Mouse (Mus musculus) kidney, embryonic 14.5 days (tissue): ENCODE results near the gene Slc51a. TPM values are rescaled to one million over a fixed set of nuclear protein-coding genes. Genes with fewer than 3 reads are reported as not detected.

ENCODE experiments used
- ATAC-seq: fragments of 200-750 bp; cut with Nextera tagmentation; 2 replicates; pipeline ENCODE4 v1.8.0; 2017; ENCODE audit warnings: moderate number of reproducible peaks, mild to moderate bottlenecking, moderate TSS enrichment, moderate library complexity; ENCODE audit not compliant: low FRiP score, low TSS enrichment
- H3K27ac ChIP-seq: fragments of 300-500 bp; sonication (generic); 2 replicates; pipeline ENCODE4 v1.5.1; 2014; ENCODE audit warnings: low read depth, mild to moderate bottlenecking, low read length, moderate library complexity, mixed read lengths
- H3K27me3 ChIP-seq: fragments of 300-500 bp; sonication (generic); 2 replicates; pipeline ENCODE4 v1.6.1; 2014; ENCODE audit warnings: mild to moderate bottlenecking, low read length; ENCODE audit not compliant: control insufficient read depth, insufficient read depth
- H3K36me3 ChIP-seq: fragments of 300-500 bp; sonication (generic); 2 replicates; pipeline ENCODE4 v1.6.1; 2014; ENCODE audit warnings: low read length, mixed read lengths; ENCODE audit not compliant: control insufficient read depth, insufficient read depth
- H3K4me1 ChIP-seq: fragments of 300-500 bp; sonication (generic); 2 replicates; pipeline ENCODE4 v1.6.1; 2014; ENCODE audit warnings: low read length, mixed read lengths; ENCODE audit not compliant: control insufficient read depth, insufficient read depth
- H3K4me2 ChIP-seq: fragments of 300-500 bp; sonication (generic); replicated peaks from 2 replicates; pipeline ENCODE4 v1.6.1; 2014; ENCODE audit warnings: low read depth, mild to moderate bottlenecking, low read length
- H3K4me3 ChIP-seq: fragments of 300-500 bp; sonication (generic); 2 replicates; pipeline ENCODE4 v1.5.1; 2014; ENCODE audit warnings: mild to moderate bottlenecking, low read length
- H3K9ac ChIP-seq: fragments of 300-500 bp; sonication (generic); 2 replicates; pipeline ENCODE4 v1.6.1; 2014; ENCODE audit warnings: low read depth, mild to moderate bottlenecking, low read length, moderate library complexity
- H3K9me3 ChIP-seq: fragments of 300-500 bp; sonication (generic); 2 replicates; pipeline ENCODE4 v1.6.1; 2016; ENCODE audit warnings: low read length; ENCODE audit not compliant: control insufficient read depth
- WGBS: fragments of 180-500 bp; shearing (Covaris S2); extraction: QIAGEN DNeasy Blood & Tissue Kit; methylation state at CpG from one replicate; pipeline ENCODE4 v1.1.7; 2014; 5-methylcytosine and 5-hydroxymethylcytosine counted together
- polyA plus RNA-seq: library from polyadenylated mRNA; unstranded; fragments of >200 nt; fragmentation: Nextera tagmentation; extraction: Ambion mirVana; gene quantifications from 2 replicates; pipeline ENCODE4 v1.2.1, GENCODE M21; 2014

Gene Slc51a
- polyA plus RNA-seq = 0.33 and 0.49 TPM in 2 replicates

GRCm38 (mm10) chr16:32487234-32488111 lies at the start of gene Slc51a:
Gene Slc51a (minus strand): TSS chr16:32487879.
- ATAC-seq = 0 out of 2 replicates have a peak, but pooled peaks have one; percentile 37
- 31% methylated on average over 15 of the region's 15 CpGs for WGBS
- Histone ChIP-seq H3K4me2 (no peak within 1 kb of the TSS), H3K9me3 (no peaks in the 10 kb centered on the region), H3K4me1 (peaks cover 12% of the 10 kb centered on the region), H3K36me3 (no peaks in the 10 kb centered on the region), H3K9ac (no peak within 1 kb of the TSS), H3K27me3 (no peaks in the 10 kb centered on the region), H3K4me3 (no peak within 1 kb of the TSS), H3K27ac (no peak within 1 kb of the TSS)

DNA sequence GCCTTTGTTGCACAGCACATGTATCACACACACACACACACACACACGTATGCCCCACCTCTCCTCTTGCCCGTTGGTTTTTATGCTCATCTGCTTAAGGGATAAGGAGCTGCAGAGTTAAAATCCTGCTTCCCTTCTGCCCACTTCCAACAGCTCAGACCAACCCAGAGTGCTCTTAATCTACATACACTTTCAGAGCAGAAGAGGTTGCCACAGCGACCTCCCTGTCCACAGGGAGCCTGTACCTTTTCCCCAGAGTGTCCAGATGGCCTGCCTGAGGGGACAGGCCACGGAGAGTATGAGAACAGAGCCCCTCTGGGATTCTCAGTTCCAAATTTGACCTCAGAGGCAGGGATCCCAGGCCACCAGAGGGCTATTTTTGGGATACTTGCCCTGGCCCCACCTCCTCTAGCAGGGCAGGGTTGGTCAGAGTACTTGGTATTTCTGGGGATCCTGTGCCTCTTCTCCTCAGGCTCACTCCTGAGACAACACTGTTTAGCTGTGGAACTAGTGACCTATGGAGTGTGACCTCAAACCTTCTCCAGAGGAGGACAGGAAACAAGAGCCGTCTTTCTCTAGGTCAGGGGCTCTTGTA lies 47.6 kb upstream of the Slc51a start:
- Histone ChIP-seq H3K9me3 (peaks cover 4% of the 10 kb centered on the region; the same call in 1 of the 2 replicates), H3K4me3 (no peak overlapping the region), H3K4me1 (peaks cover 14% of the 10 kb centered on the region; the same call in 1 of the 2 replicates), H3K4me2 (no peak overlapping the region), H3K9ac (no peak overlapping the region), H3K36me3 (no peaks in the 10 kb centered on the region), H3K27me3 (no peaks in the 10 kb centered on the region), H3K27ac (no peak overlapping the region)
- WGBS = 28% methylated on average over 5 of the region's 5 CpGs
- no peak for ATAC-seq

GRCm38 (mm10) chr16:32532878-32533826 lies 45.5 kb upstream of the Slc51a start:
- no peak overlapping the region for H3K4me3 ChIP-seq
- H3K4me2 ChIP-seq = no peak overlapping the region
- no peak overlapping the region for H3K27ac ChIP-seq
- WGBS = 74% methylated on average over 18 of the region's 18 CpGs
- peaks cover 4% of the 10 kb centered on the region; the same call in 1 of the 2 replicates for H3K9me3 ChIP-seq
- H3K4me1 ChIP-seq = peaks cover 14% of the 10 kb centered on the region; the same call in 1 of the 2 replicates
- H3K9ac ChIP-seq = no peak overlapping the region
- no peaks in the 10 kb centered on the region for H3K36me3 ChIP-seq
- no peaks in the 10 kb centered on the region for H3K27me3 ChIP-seq
- ATAC-seq = no peak

DNA sequence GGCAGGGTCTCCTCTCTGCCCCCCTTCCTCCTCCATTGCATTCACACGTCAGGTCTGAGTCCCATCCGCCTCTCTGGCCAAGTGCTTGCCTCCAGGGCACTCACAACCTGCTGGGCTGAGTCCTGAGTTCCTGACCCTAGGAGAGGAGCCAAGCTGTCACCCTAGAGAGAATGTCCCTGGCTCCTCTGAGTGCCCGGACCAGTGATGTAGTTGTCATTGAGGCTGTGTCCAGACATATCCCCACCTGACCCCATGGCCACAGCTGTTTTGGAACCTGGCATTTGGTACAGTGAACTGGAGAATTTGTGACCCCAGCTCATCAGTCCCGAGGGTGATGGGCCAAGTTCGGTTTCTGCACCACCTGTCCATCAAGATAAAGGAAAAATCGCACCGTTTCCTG lies 39.2 kb upstream of the Slc51a start:
- no peak overlapping the region for H3K4me3 ChIP-seq
- H3K27ac ChIP-seq = no peak overlapping the region
- WGBS = 65% methylated on average over 7 of the region's 7 CpGs

GRCm38 (mm10) chr16:32524244-32524615 lies 36.6 kb upstream of the Slc51a start:
- Histone ChIP-seq H3K9me3 (no peaks in the 10 kb centered on the region), H3K4me1 (no peaks in the 10 kb centered on the region), H3K27ac (no peak overlapping the region), H3K4me2 (no peak overlapping the region), H3K9ac (no peak overlapping the region), H3K36me3 (no peaks in the 10 kb centered on the region), H3K4me3 (no peak overlapping the region), H3K27me3 (no peaks in the 10 kb centered on the region)
- WGBS = 42% methylated on average over 5 of the region's 5 CpGs
- no peak for ATAC-seq

More for the DNA sequence above, 39.2 kb upstream of the Slc51a start:
- H3K27me3 ChIP-seq = no peaks in the 10 kb centered on the region
- no peak for ATAC-seq
- H3K36me3 ChIP-seq = no peaks in the 10 kb centered on the region
- H3K9me3 ChIP-seq = peaks cover 4% of the 10 kb centered on the region; the same call in 1 of the 2 replicates
- H3K4me2 ChIP-seq = no peak overlapping the region
- H3K9ac ChIP-seq = no peak overlapping the region
- H3K4me1 ChIP-seq = no peaks in the 10 kb centered on the region

- no peaks in the 10 kb centered on the region for H3K9me3 ChIP-seq
- ATAC-seq = no peak
- no peak overlapping the region for H3K4me3 ChIP-seq
- H3K27me3 ChIP-seq = no peaks in the 10 kb centered on the region
- no peak overlapping the region for H3K4me2 ChIP-seq
- no peak overlapping the region for H3K9ac ChIP-seq
- no peaks in the 10 kb centered on the region for H3K36me3 ChIP-seq
- 47% methylated on average over 8 of the region's 8 CpGs for WGBS
- H3K4me1 ChIP-seq = no peaks in the 10 kb centered on the region
- no peak overlapping the region for H3K27ac ChIP-seq
Measured at GRCm38 (mm10) chr16:32523462-32524243, 36.0 kb upstream of the Slc51a start.

DNA sequence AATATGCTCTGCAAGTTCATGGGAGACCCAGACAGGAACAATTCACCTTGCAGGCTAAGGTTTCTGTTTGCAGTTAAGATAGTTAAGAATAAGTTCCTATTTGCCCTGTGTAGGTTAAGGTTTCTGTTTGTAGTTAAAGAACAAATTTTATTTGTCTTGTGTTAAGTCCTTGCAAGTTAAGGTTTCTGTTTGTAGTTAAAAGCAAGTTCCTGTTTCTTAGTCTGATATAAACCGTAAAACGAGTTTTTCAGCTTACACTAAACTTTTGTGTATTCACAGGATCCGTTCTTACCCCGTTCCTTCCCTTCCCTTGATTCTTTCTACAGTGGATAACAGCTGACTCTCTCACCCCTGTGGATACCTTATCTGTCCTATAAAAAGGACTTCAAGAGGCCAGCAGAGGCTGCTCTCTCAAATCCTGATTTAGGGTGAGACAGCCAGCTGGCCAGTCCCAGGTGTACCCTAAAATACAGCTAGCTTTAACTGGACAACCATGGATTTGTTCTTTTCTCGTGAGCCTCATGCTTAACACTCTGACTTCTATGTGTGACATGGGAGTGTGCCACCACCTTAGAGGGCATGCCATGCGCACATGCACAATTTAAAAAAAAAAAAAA lies 35.0 kb upstream of the Slc51a start:
- no peak overlapping the region for H3K27ac ChIP-seq
- H3K27me3 ChIP-seq = no peaks in the 10 kb centered on the region
- no peaks in the 10 kb centered on the region for H3K36me3 ChIP-seq
- H3K9me3 ChIP-seq = no peaks in the 10 kb centered on the region
- H3K4me1 ChIP-seq = no peaks in the 10 kb centered on the region
- H3K4me2 ChIP-seq = no peak overlapping the region
- no peak for ATAC-seq
- WGBS = 80% methylated on average over 6 of the region's 6 CpGs
- no peak overlapping the region for H3K9ac ChIP-seq
- H3K4me3 ChIP-seq = no peak overlapping the region

DNA sequence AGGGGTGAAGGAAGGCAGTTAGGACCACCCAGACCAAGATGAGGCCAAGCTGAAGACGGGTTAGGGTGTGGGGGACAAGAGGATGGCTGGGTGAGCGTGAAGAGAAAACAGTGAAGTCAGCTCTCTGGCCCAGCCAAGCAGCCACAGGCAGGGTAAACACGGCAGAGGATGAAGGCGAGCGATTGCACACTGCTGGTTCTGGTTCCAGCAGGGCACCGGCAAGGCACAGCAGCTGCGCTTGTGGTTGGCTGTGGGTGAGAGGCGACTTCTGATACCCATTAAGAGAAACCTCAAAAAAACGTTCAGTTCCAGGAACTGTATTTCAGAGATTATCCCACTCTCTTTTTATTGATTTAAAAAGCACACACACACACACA lies 32.7 kb upstream of the Slc51a start:
- WGBS = 71% methylated on average over 9 of the region's 9 CpGs
- H3K27me3 ChIP-seq = no peaks in the 10 kb centered on the region
- H3K9me3 ChIP-seq = no peaks in the 10 kb centered on the region
- H3K27ac ChIP-seq = no peak overlapping the region
- ATAC-seq = no peak
- no peak overlapping the region for H3K4me3 ChIP-seq
- H3K36me3 ChIP-seq = no peaks in the 10 kb centered on the region
- no peak overlapping the region for H3K9ac ChIP-seq
- H3K4me1 ChIP-seq = peaks cover 4% of the 10 kb centered on the region; the same call in 1 of the 2 replicates
- no peak overlapping the region for H3K4me2 ChIP-seq
